Mouse (Mus musculus) heart, adult 8-10 months (tissue): ENCODE measurements around the gene Golm1. TPM values are rescaled to one million over a fixed set of nuclear protein-coding genes. Genes with fewer than 3 reads are reported as not detected.
A peak's percentile ranks its signal among the peaks of the same experiment; 100 is the strongest.
"Not testable (repeated sequence)": the region's sequence is repeated elsewhere in the genome, so short reads cannot be mapped to it uniquely, and the experiment has no call there.

Experiments
- DNase-seq: peaks from one replicate; pipeline ENCODE4 v3.0.0; 2022; ENCODE audit warnings: low spot score
- total RNA-seq, 4 experiments: library from RNA; stranded (reverse); gene quantifications; 2 replicates each; pipeline ENCODE4 v1.2.4; 2022

The Golm1 gene
- total RNA-seq, 4 experiments from 2014 or later: 12.3 to 17.9 (median 14.4) TPM

DNA sequence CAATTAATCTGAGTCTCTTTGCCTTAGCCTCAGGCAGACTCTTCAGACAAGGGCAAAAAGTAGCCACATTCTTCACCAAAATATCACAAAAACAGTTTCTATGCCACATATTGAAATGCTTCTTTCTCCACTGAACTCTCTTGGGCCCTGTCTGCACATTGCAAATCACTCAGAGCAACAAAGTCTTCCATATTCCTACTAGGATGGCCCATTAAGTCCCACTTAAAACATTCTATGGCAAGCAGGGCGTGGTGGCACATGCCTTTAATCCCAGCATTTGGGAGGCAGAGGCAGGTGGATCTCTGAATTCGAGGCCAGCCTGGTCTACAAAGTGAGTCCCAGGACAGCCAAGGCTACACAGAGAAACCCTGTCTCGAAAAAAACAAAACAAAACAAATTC, 83.6 kb downstream of the Golm1 start:
- not testable (repeated sequence) for DNase-seq

DNA sequence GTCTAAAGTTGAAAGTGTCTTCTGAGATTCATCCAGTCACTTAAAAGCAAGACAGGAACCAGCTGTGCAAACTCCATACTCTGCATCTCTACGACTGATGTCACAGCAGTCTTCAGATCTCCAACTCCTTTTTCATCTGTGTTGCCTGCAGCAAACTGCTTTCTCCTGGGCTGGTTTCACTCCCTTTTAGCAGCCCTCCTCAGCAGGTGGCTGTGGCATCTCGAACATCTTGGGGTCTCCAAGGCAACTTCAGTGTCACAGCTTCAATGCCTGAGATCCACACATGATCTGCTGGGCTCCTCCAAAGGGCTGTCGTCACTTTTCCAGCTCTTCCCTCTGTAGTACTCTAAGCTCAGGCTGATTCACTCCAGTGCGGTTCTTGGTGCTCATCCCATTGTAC, 84.9 kb downstream of the Golm1 start:
- no peak for DNase-seq

- no peak for DNase-seq
Observed at GRCm38 (mm10) chr13:59589672-59590071, 85.9 kb downstream of the Golm1 start.

GRCm38 (mm10) chr13:59587201-59587600, 88.4 kb downstream of the Golm1 start:
- DNase-seq: no peak

GRCm38 (mm10) chr13:59585648-59586005, 90.0 kb downstream of the Golm1 start:
- peak; percentile 18 for DNase-seq

GRCm38 (mm10) chr13:59584947-59585647, 90.5 kb downstream of the Golm1 start, which contains the start of the genes Agtpbp1 and Naa35:
Agtpbp1 (minus strand) TSS chr13:59585227.
Naa35 (plus strand) TSS chr13:59585259.
- peak; percentile 100 for DNase-seq

Other genes with a start within 250 kb of the Golm1 start
- gene Agtpbp1, start 90.6 kb downstream of the Golm1 start, total RNA-seq: 100 to 1,000 TPM; 109 to 172 (median 146) TPM
- gene Naa35, start 90.6 kb downstream of the Golm1 start, total RNA-seq: 10 to 100 TPM; 77.4 to 98.8 (median 91.4) TPM
- gene 4921517D22Rik, start 18.3 kb upstream of the Golm1 start, total RNA-seq: not detected
- gene Spata31d1a, start 34.5 kb upstream of the Golm1 start, total RNA-seq: not detected
- not detected for gene Spata31d1b, start 36.5 kb upstream of the Golm1 start, total RNA-seq
- gene Spata31d1d, start 55.9 kb upstream of the Golm1 start, total RNA-seq: not detected
- gene 1700014D04Rik, start 70.9 kb upstream of the Golm1 start, total RNA-seq: not detected
- gene Isca1, start 94.0 kb upstream of the Golm1 start, total RNA-seq: 100 to 1,000 TPM; 215 to 235 (median 226) TPM
- not detected for gene Gm49354, start 106.4 kb upstream of the Golm1 start, total RNA-seq
- 10 to 100 TPM; 35.5 to 42.0 (median 39.5) TPM for gene Tut7, start 147.3 kb upstream of the Golm1 start, total RNA-seq